Mouse (Mus musculus) heart, adult 2 months (tissue): ENCODE results near the gene Syngr1.

ENCODE experiments used
- CTCF ChIP-seq: fragments of 200-600 bp; IDR thresholded peaks from 2 replicates; pipeline ENCODE4 v1.8.1; 2022; ENCODE audit warnings: antibody characterized with exemption, mild to moderate bottlenecking, moderate library complexity
- EP300 ChIP-seq: fragments of 200-500 bp; IDR thresholded peaks from 2 replicates; pipeline ENCODE4 v1.6.1; 2011; ENCODE audit warnings: low read depth, low read length, control low read depth; ENCODE audit not compliant: insufficient read depth
- POLR2A ChIP-seq: fragments of 200-500 bp; IDR thresholded peaks from 2 replicates; pipeline ENCODE4 v1.6.1; 2011; ENCODE audit warnings: mild to moderate bottlenecking, low read depth, low read length, control low read depth; ENCODE audit not compliant: insufficient read depth

GRCm38 (mm10) chr15:80147090-80147489 is 56.0 kb downstream of the Syngr1 start:
- TF ChIP-seq POLR2A: no peak
- TF ChIP-seq CTCF: no peak
- no peak for TF ChIP-seq EP300
